Mouse (Mus musculus): Measurements from ENCODE around the gene Dnm3. TPM values are rescaled to one million over a fixed set of nuclear protein-coding genes. Genes with fewer than 3 reads are reported as not detected.

Gene Dnm3
- polyA plus RNA-seq, 1 experiment from 2014 or later = 33.5 TPM

DNA sequence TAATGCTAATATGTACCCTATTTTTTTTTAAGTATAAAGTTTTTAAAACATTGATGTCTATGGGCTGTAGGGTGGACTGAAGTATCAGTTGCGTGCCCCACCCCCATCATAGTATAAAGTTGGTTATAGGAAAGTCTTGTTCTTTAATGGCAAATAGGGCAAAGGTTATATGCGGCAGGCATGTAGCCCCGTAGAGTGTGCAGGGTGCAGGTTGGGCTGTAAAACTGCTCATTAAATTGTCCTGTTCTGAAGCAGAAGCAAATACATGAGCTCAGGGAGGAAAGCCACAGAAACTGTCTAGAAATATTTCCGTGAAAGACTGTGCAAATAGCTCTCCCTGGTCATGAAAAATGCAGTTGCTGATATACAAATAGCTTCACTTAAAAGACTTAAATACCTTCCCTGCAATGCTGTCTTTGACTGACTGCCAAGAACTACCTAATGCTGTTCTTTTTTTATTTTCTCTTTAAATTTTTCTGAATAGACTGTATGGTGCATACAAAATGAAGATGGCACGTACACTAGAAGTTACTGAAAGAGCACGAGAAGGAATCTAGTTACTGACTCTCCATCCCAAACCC is 440.6 kb downstream of the Dnm3 start:
- no peak overlapping the region for H3K27ac ChIP-seq
- no peak overlapping the region for H3K9ac ChIP-seq (replicated peaks)
- ATAC-seq = no peak; the same call in 1 of the 2 replicates
- no peaks in the 10 kb centered on the region for H3K36me3 ChIP-seq
- H3K4me3 ChIP-seq (replicated peaks) = no peak overlapping the region
- WGBS = 78% methylated on average over 6 of the region's 6 CpGs
- no peaks in the 10 kb centered on the region for H3K27me3 ChIP-seq
- no peak overlapping the region for H3K4me2 ChIP-seq (replicated peaks)
- H3K9me3 ChIP-seq = peaks cover 5% of the 10 kb centered on the region; the same call in 1 of the 2 replicates
- H3K4me1 ChIP-seq (replicated peaks) = 0 out of 2 replicates have a peak, but pooled peaks cover 13% of the 10 kb centered on the region

DNA sequence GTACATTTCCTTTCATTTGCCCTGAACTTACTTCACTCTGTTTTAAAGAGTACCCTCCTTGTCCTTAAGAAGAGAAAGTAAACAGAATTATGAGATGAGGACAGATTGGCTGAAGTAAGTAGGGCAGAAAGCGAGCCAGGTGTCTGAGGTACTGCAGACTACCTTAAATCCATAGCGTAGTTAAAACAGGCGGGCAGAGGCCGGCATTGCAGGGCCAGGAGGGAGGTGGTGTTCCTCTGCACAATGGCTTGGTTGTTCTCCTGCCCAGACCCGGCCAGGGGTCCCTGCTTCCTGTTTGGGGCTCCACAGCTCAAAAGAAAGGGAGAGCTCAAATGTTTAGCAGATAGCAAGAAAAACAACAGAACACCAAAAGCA is 441.4 kb downstream of the Dnm3 start:
- H3K27ac ChIP-seq = no peak overlapping the region
- no peaks in the 10 kb centered on the region for H3K36me3 ChIP-seq
- H3K9ac ChIP-seq (replicated peaks) = no peak overlapping the region
- WGBS = 48% methylated on average over 5 of the region's 5 CpGs
- no peaks in the 10 kb centered on the region for H3K27me3 ChIP-seq
- 0 out of 2 replicates have a peak, but pooled peaks cover 13% of the 10 kb centered on the region for H3K4me1 ChIP-seq (replicated peaks)
- H3K4me2 ChIP-seq (replicated peaks) = no peak overlapping the region
- H3K4me3 ChIP-seq (replicated peaks) = no peak overlapping the region
- no peak for ATAC-seq
- H3K9me3 ChIP-seq = peaks cover 5% of the 10 kb centered on the region; the same call in 1 of the 2 replicates

- 96% methylated on average over 6 of the region's 6 CpGs for WGBS
- no peak overlapping the region for H3K9ac ChIP-seq (replicated peaks)
- H3K36me3 ChIP-seq = no peaks in the 10 kb centered on the region
- no peak overlapping the region for H3K4me2 ChIP-seq (replicated peaks)
- no peak for ATAC-seq
- H3K4me3 ChIP-seq (replicated peaks) = no peak overlapping the region
- H3K27ac ChIP-seq = no peak overlapping the region
- H3K4me1 ChIP-seq (replicated peaks) = 0 out of 2 replicates have a peak, but pooled peaks cover 13% of the 10 kb centered on the region
- peaks cover 5% of the 10 kb centered on the region; the same call in 1 of the 2 replicates for H3K9me3 ChIP-seq
- no peaks in the 10 kb centered on the region for H3K27me3 ChIP-seq
Measured at GRCm38 (mm10) chr1:162035800-162036460, 441.9 kb downstream of the Dnm3 start.

DNA sequence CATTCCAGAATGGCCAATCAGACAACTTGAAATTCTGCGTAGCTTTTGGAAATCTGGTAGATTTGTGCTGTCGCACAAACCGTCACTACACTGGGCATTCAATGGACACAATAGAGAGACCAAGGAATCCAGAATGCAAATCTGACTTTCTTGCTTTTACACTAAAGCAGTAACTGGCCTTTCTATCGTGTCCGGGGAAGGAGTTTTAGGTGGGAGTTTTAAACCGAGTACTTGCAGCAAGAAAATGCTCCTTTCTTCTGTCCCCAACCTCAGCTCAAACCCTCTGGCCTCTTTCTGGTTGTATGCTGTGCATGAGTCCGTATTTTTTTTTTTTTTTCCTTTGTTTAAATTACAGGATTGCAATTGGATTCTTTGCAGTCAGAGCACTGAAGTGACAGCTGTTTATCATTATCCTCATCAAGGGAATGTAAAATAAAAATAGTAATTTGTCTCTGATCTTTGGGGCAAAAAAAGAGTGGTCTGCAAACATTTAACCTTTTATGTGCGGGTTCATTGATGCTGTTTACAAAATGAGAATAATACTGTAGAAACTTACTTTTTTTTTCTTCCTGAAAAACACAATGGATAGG is 454.1 kb downstream of the Dnm3 start:
- no peak overlapping the region for H3K4me3 ChIP-seq (replicated peaks)
- H3K27ac ChIP-seq = no peak overlapping the region
- H3K9me3 ChIP-seq = no peaks in the 10 kb centered on the region
- no peaks in the 10 kb centered on the region for H3K27me3 ChIP-seq
- no peak for ATAC-seq
- H3K4me1 ChIP-seq (replicated peaks) = peaks cover 20% of the 10 kb centered on the region
- WGBS = 53% methylated on average over 8 of the region's 8 CpGs
- H3K36me3 ChIP-seq = no peaks in the 10 kb centered on the region
- no peak overlapping the region for H3K9ac ChIP-seq (replicated peaks)
- no peak overlapping the region for H3K4me2 ChIP-seq (replicated peaks)

DNA sequence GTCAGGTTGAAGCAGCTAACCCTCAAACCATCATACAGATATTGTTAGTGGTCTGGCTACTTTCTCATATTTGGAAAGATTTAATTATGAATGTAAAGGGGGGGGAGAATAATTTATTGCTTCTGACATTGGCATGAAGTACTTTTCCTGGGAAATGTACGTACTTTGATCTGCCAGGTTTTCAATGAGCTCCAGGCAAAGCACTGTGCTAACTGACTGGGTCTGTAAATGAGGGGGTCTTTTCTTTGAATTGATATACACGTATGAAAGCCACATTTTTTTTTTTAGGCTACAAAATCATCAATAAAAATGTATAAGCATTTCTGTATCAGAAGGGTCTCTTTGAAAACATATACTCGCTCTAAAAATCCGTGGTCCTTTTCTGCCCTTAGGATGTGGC is 457.1 kb downstream of the Dnm3 start:
- Histone ChIP-seq H3K9me3 (no peaks in the 10 kb centered on the region), H3K27me3 (no peaks in the 10 kb centered on the region), H3K4me2 (replicated peaks) (no peak overlapping the region), H3K4me3 (replicated peaks) (no peak overlapping the region), H3K9ac (replicated peaks) (no peak overlapping the region), H3K27ac (peak overlapping the region; percentile 25; the same call in 1 of the 2 replicates), H3K36me3 (no peaks in the 10 kb centered on the region), H3K4me1 (replicated peaks) (peaks cover 20% of the 10 kb centered on the region)
- ATAC-seq = no peak
- WGBS = 61% methylated on average over 4 of the region's 4 CpGs

- Histone ChIP-seq H3K4me2 (replicated peaks) (no peak overlapping the region), H3K27ac (peak overlapping the region; percentile 25), H3K9me3 (no peaks in the 10 kb centered on the region), H3K4me1 (replicated peaks) (peaks cover 20% of the 10 kb centered on the region), H3K9ac (replicated peaks) (no peak overlapping the region), H3K27me3 (no peaks in the 10 kb centered on the region), H3K36me3 (no peaks in the 10 kb centered on the region), H3K4me3 (replicated peaks) (no peak overlapping the region)
- 69% methylated on average over 7 of the region's 7 CpGs for WGBS
- ATAC-seq = no peak
Measured at GRCm38 (mm10) chr1:162020303-162020731, 457.5 kb downstream of the Dnm3 start.

- Histone ChIP-seq H3K4me2 (replicated peaks) (no peak overlapping the region), H3K4me3 (replicated peaks) (no peak overlapping the region), H3K36me3 (no peaks in the 10 kb centered on the region), H3K9ac (replicated peaks) (no peak overlapping the region), H3K4me1 (replicated peaks) (peaks cover 17% of the 10 kb centered on the region), H3K27me3 (no peaks in the 10 kb centered on the region), H3K9me3 (no peaks in the 10 kb centered on the region), H3K27ac (no peak overlapping the region)
- no peak for ATAC-seq
- 94% methylated on average over 6 of the region's 6 CpGs for WGBS
Measured at GRCm38 (mm10) chr1:162018601-162018977, 459.2 kb downstream of the Dnm3 start.

- Histone ChIP-seq H3K36me3 (no peaks in the 10 kb centered on the region), H3K27ac (no peak overlapping the region), H3K4me2 (replicated peaks) (no peak overlapping the region), H3K9ac (replicated peaks) (no peak overlapping the region), H3K4me1 (replicated peaks) (peaks cover 16% of the 10 kb centered on the region), H3K9me3 (no peaks in the 10 kb centered on the region), H3K4me3 (replicated peaks) (no peak overlapping the region), H3K27me3 (no peaks in the 10 kb centered on the region)
- 89% methylated on average over 13 of the region's 13 CpGs for WGBS
- no peak for ATAC-seq
Measured at GRCm38 (mm10) chr1:162017975-162018600, 459.7 kb downstream of the Dnm3 start.

DNA sequence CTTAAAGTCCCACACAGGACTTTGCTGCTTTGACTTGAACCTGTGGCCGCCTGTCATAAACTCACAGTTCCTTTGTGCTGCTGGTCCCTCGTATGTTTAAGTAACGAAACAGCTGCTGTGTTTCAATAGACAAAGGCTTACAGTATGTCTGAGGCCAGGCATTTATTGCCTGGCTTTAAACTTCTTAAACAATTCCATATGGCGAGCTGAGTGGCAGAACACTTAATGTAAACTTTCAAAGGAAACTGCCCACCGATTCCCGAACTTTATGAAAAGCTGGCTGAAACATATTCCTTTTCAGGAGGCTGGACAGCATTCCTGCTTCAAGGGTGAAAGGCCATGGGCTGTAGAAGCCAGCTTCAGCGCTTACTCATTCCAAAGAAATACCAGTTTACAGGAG is 460.9 kb downstream of the Dnm3 start:
- no peaks in the 10 kb centered on the region for H3K36me3 ChIP-seq
- 65% methylated on average over 7 of the region's 7 CpGs for WGBS
- H3K27me3 ChIP-seq = no peaks in the 10 kb centered on the region
- H3K4me3 ChIP-seq (replicated peaks) = no peak overlapping the region
- peaks cover 16% of the 10 kb centered on the region for H3K4me1 ChIP-seq (replicated peaks)
- no peak overlapping the region for H3K9ac ChIP-seq (replicated peaks)
- no peaks in the 10 kb centered on the region for H3K9me3 ChIP-seq
- no peak overlapping the region for H3K4me2 ChIP-seq (replicated peaks)
- no peak for ATAC-seq
- no peak overlapping the region for H3K27ac ChIP-seq

DNA sequence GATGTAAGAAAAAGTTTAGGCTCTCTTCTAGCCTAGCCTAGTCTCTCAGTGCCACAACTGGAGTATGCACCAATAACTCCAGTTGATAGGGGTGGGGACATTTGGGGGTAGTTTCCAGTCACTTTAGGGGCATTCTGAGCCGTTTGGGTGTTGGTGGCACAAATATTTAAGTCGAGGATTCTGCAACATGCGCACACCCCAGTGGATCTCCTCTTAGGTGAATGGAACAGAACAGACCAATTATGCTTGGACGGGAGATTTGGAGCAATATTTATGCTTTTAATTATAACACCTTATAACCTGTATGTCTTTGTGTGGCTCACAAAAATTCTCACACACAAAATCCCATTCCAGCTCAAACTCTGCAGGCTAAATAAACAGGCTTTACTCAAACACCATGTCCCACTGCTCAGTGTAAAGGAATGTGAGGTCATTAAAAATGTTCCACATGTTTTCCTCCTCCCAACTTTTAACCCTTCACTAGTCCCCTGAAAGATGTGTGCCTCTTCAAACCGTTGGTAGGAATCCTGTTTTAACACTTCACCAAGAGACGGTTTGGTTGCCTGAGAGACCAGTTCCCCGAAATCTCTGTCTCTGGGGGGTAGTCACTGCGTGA is 462.5 kb downstream of the Dnm3 start:
- Histone ChIP-seq H3K4me3 (replicated peaks) (no peak overlapping the region), H3K9ac (replicated peaks) (no peak overlapping the region), H3K4me2 (replicated peaks) (no peak overlapping the region), H3K4me1 (replicated peaks) (peaks cover 4% of the 10 kb centered on the region; the same call in 1 of the 2 replicates), H3K36me3 (0 out of 2 replicates have a peak, but pooled peaks cover 8% of the 10 kb centered on the region), H3K9me3 (no peaks in the 10 kb centered on the region), H3K27ac (no peak overlapping the region), H3K27me3 (no peaks in the 10 kb centered on the region)
- no peak for ATAC-seq
- WGBS = 75% methylated on average over 8 of the region's 8 CpGs

GRCm38 (mm10) chr1:162013561-162013960 is 464.3 kb downstream of the Dnm3 start:
- no peak overlapping the region for H3K4me2 ChIP-seq (replicated peaks)
- 94% methylated on average over 4 of the region's 4 CpGs for WGBS
- H3K4me1 ChIP-seq (replicated peaks) = peaks cover 7% of the 10 kb centered on the region
- H3K9ac ChIP-seq (replicated peaks) = no peak overlapping the region
- H3K27ac ChIP-seq = no peak overlapping the region
- no peak for ATAC-seq
- no peaks in the 10 kb centered on the region for H3K9me3 ChIP-seq
- H3K36me3 ChIP-seq = 0 out of 2 replicates have a peak, but pooled peaks cover 9% of the 10 kb centered on the region
- no peaks in the 10 kb centered on the region for H3K27me3 ChIP-seq
- no peak overlapping the region for H3K4me3 ChIP-seq (replicated peaks)
